Mouse (Mus musculus) kidney, adult 18-20 months (tissue): Measurements from ENCODE around the gene Klrb1c.
"Not testable (repeated sequence)": the region's sequence is repeated elsewhere in the genome, so short reads cannot be mapped to it uniquely, and the experiment has no call there.

ENCODE experiments used
- DNase-seq: peaks from one replicate; pipeline ENCODE4 v3.0.0; 2021

The Klrb1c gene

DNA sequence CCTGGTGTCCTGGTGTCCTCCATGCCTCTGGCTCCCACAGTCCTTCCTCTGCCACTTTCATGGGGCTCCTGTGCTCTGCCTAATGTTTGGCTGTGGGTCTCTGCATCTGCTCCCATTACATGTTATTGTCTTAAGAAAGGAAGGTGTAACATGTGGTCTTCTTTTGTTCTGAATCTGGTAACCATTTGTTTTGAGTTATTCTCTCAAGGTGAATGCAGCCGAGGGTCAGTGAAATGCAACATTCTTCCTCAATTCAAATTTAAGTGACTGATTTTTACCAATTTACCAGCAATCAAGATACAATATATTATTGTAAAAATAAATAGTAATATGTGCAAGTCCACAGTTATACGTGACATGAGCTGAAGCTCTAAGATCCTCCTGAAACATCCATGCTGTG is at the start of gene Klrb1c:
Klrb1c (minus strand) TSS at position 101 of the 400 bp plus-strand sequence.
- DNase-seq = no peak

DNA sequence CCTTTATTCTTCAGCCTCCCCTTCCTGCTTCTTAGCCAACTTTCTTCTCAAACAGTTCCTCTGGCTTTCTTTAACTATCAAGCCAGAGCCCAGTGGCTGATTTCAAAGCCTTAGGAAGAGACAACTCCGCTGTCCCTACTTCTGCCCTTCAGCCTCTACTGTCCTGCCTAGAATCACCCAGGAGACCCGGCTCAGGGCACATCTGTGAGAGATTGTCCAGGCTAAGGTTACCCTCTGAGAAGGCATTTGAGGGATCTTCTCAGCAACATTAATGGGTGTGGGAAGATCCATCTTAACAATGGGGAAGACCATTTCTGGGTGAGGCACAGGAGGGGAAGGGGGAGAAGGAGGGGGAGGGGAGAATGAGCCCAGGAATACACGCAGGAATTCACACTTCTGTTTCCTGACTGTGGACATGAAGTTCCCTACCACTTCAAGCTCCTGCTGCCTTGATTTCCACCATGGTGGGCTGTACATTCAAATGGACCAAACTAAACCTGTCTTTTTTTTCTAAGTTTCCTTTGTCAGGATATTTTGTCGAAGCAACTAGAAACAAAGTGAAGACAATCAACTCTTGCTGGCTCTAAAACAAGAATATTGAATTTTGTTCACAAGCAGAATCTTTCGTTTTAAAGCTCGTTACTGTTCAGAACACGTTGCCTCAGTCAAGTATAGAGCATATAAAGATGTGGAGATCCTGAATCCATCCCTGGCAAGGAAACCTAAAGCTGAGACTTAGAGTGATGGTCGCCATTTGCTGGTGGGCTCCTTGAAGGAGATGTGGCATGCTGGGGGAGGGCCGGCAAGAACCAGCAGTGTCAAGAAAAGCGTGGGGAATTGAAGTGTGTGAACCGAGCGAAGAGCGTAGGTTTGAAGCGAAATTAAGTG is 48.7 kb upstream of the Klrb1c start:
- DNase-seq = peak; percentile 32

- no peak for DNase-seq
These were observed 47.9 kb upstream of the Klrb1c start for GRCm38 (mm10) chr6:128836955-128837334.

DNA sequence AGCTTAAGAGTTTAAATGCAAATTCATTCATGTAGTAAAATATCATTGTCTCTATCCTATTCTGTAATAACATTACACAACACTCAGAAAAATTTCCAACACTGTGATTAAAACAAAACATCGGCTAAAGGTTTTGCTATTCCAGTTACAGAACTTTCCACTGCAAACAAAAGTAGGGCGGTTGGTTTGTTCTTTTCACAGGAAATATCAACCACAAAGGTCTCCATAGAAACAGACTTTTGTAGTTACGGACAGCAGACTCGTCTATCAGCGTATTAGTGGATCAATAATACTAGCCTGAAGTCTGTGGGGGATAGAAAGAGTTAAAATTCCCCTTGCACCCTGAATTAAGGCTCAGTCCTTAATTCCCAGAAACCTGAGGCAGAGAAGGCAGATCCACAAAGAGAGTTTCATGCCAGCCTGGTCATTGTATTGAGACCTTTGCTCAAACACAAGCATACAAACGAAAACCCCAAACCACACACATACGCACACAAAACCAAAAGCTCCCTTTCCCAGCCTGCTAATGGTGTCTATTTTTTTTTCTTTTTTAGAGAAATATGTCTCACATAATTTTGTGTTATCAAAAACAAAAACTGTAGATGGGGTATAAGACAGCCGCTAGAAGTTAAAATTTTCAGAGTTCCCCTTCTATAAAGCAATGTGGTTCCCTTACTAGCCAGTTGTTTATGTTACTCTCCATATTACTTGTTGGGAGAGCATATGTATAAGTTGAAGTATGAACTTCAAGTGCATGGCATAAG is 47.4 kb upstream of the Klrb1c start:
- no peak for DNase-seq

DNA sequence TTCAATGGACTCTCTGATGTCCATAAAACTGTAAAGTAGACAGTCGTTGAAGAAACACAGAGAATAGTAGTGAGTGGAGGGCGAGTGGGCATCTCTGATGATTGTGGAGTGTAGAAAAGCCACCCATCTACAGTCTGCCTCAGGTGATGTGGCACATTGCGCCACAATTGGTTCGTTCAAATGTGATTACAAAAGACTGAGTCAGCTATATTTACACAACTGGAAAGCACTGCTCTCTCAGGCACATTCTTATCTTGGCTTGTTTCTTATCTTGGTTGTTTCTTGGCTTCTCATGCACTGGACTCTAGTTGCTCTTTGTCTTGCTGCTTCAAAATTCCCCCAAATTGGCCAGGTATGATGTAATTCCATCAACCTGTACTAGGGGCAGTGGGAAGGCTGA is 46.6 kb upstream of the Klrb1c start:
- no peak for DNase-seq

GRCm38 (mm10) chr6:128833046-128833445 is 44.0 kb upstream of the Klrb1c start:
- no peak for DNase-seq

DNA sequence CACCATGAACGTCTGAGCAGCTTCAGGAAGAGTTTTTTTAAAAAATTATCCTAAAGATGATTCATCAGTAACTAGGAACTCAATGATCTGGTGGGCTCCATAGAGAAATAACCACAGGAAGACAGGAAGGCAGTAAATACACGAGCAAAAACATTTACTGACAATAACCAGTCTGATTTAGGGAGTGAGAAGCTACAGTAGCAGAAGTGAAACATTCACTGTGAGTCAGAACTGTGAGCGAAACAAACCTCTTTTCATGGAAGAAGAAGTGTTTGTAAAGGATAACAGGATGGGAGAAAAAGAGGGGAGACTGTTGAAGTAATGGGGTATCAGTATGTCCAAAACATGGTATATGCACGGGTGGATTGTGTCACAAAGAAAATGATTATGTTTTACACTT is 40.8 kb upstream of the Klrb1c start:
- no peak for DNase-seq

DNA sequence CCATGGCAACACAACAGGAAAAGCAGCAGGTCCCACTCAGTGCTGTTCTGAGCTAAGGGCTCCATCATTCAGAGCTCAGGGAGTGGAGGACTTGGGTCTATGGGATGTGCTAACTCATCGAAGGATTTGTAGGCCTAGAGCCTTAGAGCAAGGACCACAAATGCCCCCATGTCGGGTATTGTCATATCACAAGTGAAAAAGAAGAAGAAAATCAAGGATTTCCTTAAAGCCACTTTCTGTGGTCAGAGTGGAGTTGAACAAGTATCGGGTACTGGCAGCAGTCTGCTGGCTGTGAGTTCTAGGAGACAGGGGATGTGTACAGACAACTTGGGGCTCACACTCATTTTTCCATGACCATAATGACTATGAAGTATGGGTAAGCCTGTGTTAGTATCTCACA is 37.8 kb upstream of the Klrb1c start:
- DNase-seq = no peak

GRCm38 (mm10) chr6:128826132-128826531 is 37.1 kb upstream of the Klrb1c start, which contains the start of the genes Gm44511 and Klrb1b:
Gene Gm44511, minus strand, starts transcription at chr6:128826315.
Gene Klrb1b, minus strand, starts transcription at chr6:128826331.
- DNase-seq = no peak

GRCm38 (mm10) chr6:128818083-128818802 is 29.2 kb upstream of the Klrb1c start:
- no peak for DNase-seq

DNA sequence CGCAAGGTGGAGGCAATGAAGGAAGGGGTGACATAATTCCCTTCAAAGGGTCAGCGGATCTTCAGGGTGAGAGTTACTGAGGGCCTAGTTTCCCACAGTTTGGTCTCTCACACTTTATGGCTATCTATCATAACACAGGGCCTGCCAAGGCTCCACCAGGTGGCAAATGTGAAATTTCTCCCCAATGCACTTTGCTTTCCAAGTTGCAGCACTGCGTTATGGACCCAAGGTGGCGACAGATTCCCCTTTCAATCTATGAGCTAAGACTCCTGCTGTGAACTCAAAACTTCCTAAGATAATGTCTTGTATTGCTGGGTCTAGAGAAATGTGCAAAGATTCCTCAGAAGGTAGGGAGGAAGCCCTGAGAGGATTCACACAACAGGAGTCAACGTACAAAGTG is 19.5 kb upstream of the Klrb1c start:
- DNase-seq = peak; percentile 28

- no peak for DNase-seq
These were observed 18.0 kb upstream of the Klrb1c start for GRCm38 (mm10) chr6:128807021-128807420.

- DNase-seq = peak; percentile 68
These were observed 16.0 kb upstream of the Klrb1c start for GRCm38 (mm10) chr6:128804823-128805640.

- peak; percentile 96 for DNase-seq
These were observed 14.2 kb upstream of the Klrb1c start for GRCm38 (mm10) chr6:128802999-128803857.

DNA sequence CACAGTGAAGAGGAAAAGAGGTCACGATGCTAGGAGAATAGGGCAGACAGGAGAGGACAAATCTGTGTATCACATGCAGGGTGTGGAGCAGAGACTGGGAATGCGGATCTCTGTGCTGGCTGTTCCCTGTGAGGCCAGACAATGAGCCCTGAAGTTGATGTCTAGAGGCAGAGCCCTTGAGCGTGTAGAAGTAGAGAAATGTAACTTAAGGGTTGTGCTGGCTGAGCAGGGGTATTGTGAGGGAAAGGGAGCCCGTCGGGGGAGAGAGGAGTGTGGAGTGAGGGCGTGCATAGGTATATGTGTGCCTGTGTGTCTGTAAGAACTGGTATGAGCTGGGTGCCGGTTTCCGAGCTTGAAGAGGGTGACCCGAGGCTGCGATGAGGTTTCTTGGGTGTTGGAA is 13.5 kb upstream of the Klrb1c start:
- DNase-seq = no peak

DNA sequence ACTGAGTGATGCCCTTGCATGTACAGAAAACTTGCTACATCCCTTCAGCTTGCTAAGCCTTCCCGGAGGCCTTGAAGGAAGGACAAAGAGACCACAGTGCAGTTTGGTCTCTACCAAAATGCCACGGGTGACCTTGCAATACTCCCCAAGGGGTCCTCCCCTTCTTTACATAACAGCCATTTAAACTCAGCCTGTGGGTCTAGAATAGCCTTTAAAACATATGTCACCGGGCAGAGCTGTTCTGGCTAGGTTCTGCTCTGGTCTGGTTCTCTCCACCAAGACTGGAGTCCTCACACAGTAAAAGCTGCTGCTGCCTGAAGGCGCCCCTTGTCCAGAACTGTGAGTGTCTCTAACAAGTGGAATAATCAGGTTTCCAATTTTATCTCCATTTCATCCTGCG is 11.7 kb upstream of the Klrb1c start:
- not testable (repeated sequence) for DNase-seq

- DNase-seq = no peak
These were observed 10.9 kb upstream of the Klrb1c start for GRCm38 (mm10) chr6:128799896-128800270.

GRCm38 (mm10) chr6:128799144-128799895 is 10.3 kb upstream of the Klrb1c start:
- DNase-seq = peak; percentile 92

GRCm38 (mm10) chr6:128798772-128799143 is 9.7 kb upstream of the Klrb1c start:
- peak; percentile 86 for DNase-seq

DNA sequence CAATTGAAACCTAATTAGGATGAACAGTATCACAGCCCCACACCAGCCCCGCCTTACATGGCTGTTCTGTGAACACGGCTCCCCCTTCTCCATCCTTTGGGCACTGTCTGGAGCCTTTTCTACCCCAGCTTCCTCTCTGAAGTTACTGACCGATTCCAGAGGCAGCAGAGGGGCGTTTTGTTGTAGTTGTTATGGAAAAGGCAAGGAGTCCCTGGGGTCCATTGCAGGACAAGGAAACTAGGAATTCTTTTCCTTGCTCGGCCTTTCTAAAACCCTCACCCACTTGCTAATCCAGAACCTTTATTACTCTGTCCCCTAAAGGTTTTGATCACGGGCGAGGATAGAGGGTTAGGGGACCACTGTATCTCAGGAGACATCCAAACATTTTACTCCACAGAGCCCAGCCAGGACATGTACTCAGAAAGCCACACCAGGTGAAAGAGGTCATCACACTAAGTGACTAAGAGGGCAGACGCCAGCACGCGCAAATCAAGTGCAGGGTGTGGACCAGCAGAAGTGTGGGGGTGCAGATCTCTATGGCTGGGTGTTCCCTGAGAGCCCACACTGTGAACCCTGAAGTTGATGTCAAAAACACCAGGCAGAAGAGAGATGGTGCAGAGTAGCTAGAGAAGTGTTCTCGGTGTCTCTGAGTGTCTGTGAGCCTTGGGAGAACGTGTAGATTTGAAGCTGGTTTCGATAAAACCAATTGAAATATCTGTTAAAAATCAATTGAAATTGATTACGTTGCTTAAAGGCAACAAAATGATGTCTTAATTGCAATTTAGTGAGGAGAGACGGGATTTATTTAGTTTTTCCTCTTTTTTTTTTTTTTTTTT is 9.1 kb upstream of the Klrb1c start:
- no peak for DNase-seq
